Mouse (Mus musculus): ENCODE results near the gene Nsun5.

- TF ChIP-seq CTCF (IDR thresholded peaks at IDR 0.05; ENCODE audit: extremely low read depth, insufficient read depth, low read length) (no peak), POLR2A (IDR thresholded peaks at IDR 0.05; ENCODE audit: extremely low read depth, insufficient read depth, low read length) (no peak)
Observed at GRCm38 (mm10) chr5:135375167-135375566, 5.4 kb downstream of the Nsun5 start.
